Mouse (Mus musculus): ENCODE measurements around the gene Zmym5. TPM values are rescaled to one million over a fixed set of nuclear protein-coding genes. Genes with fewer than 3 reads are reported as not detected.
"Not testable (repeated sequence)": the region's sequence is repeated elsewhere in the genome, so short reads cannot be mapped to it uniquely, and the experiment has no call there.

The Zmym5 gene
- 31.5 and 34.7 TPM in 2 replicates for polyA plus RNA-seq (2014; fragmentation: Nextera tagmentation; extraction: Ambion mirVana)

DNA sequence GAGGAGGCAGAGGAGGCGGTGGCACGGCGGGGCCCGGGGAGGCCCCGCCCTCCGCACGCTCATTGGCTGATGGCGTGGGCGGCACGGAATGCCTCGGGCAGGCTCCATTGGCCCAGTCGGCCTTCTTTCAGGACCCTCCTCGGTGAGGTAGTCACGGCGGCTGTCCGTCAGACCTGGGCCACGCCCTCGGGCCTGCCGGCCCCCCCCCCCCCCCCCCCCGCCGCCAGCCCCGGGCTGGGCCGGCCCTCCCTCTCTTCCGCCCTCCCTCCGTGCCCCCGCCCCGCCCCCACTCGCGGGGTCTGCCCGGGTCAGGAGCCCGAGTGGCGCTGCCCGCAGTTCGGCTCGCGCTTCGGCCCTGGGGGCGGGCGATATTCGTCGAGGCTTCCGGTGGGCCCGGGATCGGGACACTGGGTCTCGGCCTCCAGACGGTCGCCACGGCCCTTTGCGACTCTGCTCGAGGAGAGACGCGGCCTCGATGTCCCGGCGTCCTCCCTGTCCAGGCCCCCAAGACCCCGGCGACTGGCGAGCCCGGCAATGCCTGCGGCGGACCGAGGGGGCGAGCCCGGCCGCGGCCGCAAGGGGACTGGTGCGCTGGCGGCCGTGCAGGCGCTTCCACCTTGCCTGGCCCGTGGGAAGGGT lies at the start of gene Zmym5:
Gene Zmym5, minus strand, starts transcription at position 16 of the 639 bp plus-strand sequence.
- not testable (repeated sequence) for H3K36me3 ChIP-seq (ENCODE audit: control insufficient read depth, insufficient read depth, low read length); H3K9me3 ChIP-seq (ENCODE audit: control insufficient read depth, low read length); H3K27me3 ChIP-seq (ENCODE audit: control insufficient read depth, insufficient read depth, low read length)
- Histone ChIP-seq H3K27ac (replicated peaks; ENCODE audit: low read depth, low read length) (peak within 1 kb of the TSS; percentile 95), H3K4me2 (ENCODE audit: low read length) (peak within 1 kb of the TSS; percentile 59), H3K4me1 (ENCODE audit: control insufficient read depth, insufficient read depth, low read length) (peaks cover 20% of the 10 kb centered on the region), H3K9ac (replicated peaks; ENCODE audit: low read length) (peak within 1 kb of the TSS; percentile 72), H3K4me3 (replicated peaks; ENCODE audit: low read depth, low read length) (peak within 1 kb of the TSS; percentile 63)
- ATAC-seq (ENCODE audit: low FRiP score, low TSS enrichment) (peak; percentile 98), DNase-seq (peak; percentile 85)
- WGBS = under 1% methylated on average over 40 of the region's 72 CpGs

DNA sequence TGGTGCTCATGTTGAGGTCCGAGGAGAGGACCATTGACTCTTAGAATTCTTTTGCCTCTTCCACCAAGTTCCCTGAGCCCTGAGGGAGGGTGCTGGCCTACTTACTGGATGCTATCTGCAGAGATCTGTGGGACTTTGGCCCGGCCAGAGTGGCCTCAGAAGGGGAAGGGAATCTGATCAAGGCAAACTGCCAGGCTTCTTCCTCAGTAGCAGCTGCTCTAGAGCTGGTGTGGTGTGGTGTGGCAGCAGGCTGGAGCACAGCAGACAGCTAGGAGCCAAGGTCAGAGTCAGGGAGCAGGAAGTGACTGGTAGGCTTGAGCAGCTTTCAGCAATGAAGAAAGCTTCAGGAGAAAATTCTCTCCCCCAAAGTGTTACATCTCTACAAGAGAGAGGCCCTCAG lies 38.2 kb upstream of the Zmym5 start:
- H3K27ac ChIP-seq (replicated peaks; ENCODE audit: low read depth, low read length) = no peak overlapping the region
- H3K36me3 ChIP-seq (ENCODE audit: control insufficient read depth, insufficient read depth, low read length) = no peaks in the 10 kb centered on the region
- ATAC-seq (ENCODE audit: low FRiP score, low TSS enrichment) (no peak), DNase-seq (no peak)
- H3K4me3 ChIP-seq (replicated peaks; ENCODE audit: low read depth, low read length) = no peak overlapping the region
- H3K9ac ChIP-seq (replicated peaks; ENCODE audit: low read length) = no peak overlapping the region
- no peaks in the 10 kb centered on the region for H3K4me1 ChIP-seq (ENCODE audit: control insufficient read depth, insufficient read depth, low read length)
- H3K9me3 ChIP-seq (ENCODE audit: control insufficient read depth, low read length) = peaks cover 12% of the 10 kb centered on the region
- WGBS = 73% methylated on average over 2 of the region's 2 CpGs
- no peak overlapping the region for H3K4me2 ChIP-seq (ENCODE audit: low read length)
- H3K27me3 ChIP-seq (ENCODE audit: control insufficient read depth, insufficient read depth, low read length) = no peaks in the 10 kb centered on the region

- Histone ChIP-seq H3K27me3 (ENCODE audit: control insufficient read depth, insufficient read depth, low read length) (no peaks in the 10 kb centered on the region), H3K4me3 (replicated peaks; ENCODE audit: low read depth, low read length) (no peak overlapping the region), H3K9ac (replicated peaks; ENCODE audit: low read length) (no peak overlapping the region), H3K4me2 (ENCODE audit: low read length) (no peak overlapping the region), H3K4me1 (ENCODE audit: control insufficient read depth, insufficient read depth, low read length) (no peaks in the 10 kb centered on the region), H3K27ac (replicated peaks; ENCODE audit: low read depth, low read length) (no peak overlapping the region), H3K9me3 (ENCODE audit: control insufficient read depth, low read length) (peaks cover 8% of the 10 kb centered on the region; the same call in 1 of the 2 replicates), H3K36me3 (ENCODE audit: control insufficient read depth, insufficient read depth, low read length) (no peaks in the 10 kb centered on the region)
- ATAC-seq (ENCODE audit: low FRiP score, low TSS enrichment) (no peak), DNase-seq (no peak)
- WGBS = 71% methylated on average over 2 of the region's 2 CpGs
These were observed 36.8 kb upstream of the Zmym5 start for GRCm38 (mm10) chr14:56848322-56848721.

DNA sequence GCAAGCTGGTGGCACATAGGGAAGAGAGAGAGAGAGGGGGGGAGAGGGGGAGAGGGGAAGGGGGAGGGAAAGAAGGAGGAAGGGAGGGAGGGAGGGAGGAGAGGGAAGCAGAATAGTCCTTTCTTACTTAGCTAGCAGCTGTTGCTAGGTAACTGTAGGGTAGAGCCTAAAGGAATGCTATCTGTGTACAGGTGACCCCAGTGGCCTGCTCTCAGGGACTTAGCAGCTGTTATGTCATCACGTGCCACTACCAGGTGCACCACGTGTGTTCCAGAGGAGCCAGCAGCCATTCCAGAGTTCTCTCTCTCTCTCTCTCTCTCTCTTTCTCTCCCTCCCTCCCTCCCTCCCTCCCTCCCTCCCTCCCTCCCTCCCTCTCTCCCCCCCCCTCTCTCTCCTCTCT lies 33.0 kb upstream of the Zmym5 start:
- H3K9ac ChIP-seq (replicated peaks; ENCODE audit: low read length) = no peak overlapping the region
- no peaks in the 10 kb centered on the region for H3K36me3 ChIP-seq (ENCODE audit: control insufficient read depth, insufficient read depth, low read length)
- DNase-seq (peak; percentile 43), ATAC-seq (ENCODE audit: low FRiP score, low TSS enrichment) (peak; percentile 48; the same call in 1 of the 2 replicates)
- no peaks in the 10 kb centered on the region for H3K27me3 ChIP-seq (ENCODE audit: control insufficient read depth, insufficient read depth, low read length)
- no peak overlapping the region for H3K4me2 ChIP-seq (ENCODE audit: low read length)
- H3K4me3 ChIP-seq (replicated peaks; ENCODE audit: low read depth, low read length) = no peak overlapping the region
- 0% methylated on average over 2 of the region's 2 CpGs for WGBS
- no peaks in the 10 kb centered on the region for H3K9me3 ChIP-seq (ENCODE audit: control insufficient read depth, low read length)
- H3K4me1 ChIP-seq (ENCODE audit: control insufficient read depth, insufficient read depth, low read length) = no peaks in the 10 kb centered on the region
- no peak overlapping the region for H3K27ac ChIP-seq (replicated peaks; ENCODE audit: low read depth, low read length)

DNA sequence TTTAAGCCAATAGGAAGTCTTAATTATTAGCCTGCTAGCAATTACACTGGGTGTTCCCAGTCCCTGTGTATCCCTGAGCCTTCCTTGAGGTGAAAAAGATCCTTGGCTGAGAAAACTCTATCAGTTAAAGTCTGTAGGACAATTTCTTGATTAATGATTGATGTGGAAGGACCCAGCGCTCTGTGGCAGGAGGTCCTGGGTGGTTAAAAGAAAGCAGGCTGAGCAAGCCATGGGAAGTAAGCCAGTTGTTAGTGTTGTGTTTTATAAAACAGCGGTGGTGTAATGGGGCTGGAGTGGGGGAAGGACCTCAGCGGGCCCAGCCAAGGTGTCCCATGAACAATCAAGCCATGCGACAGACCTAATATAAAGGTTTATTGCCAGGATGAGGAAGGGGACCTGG lies 32.5 kb upstream of the Zmym5 start:
- no peaks in the 10 kb centered on the region for H3K36me3 ChIP-seq (ENCODE audit: control insufficient read depth, insufficient read depth, low read length)
- no peak overlapping the region for H3K27ac ChIP-seq (replicated peaks; ENCODE audit: low read depth, low read length)
- no peak overlapping the region for H3K4me3 ChIP-seq (replicated peaks; ENCODE audit: low read depth, low read length)
- no peak overlapping the region for H3K9ac ChIP-seq (replicated peaks; ENCODE audit: low read length)
- no peak for DNase-seq
- no peaks in the 10 kb centered on the region for H3K27me3 ChIP-seq (ENCODE audit: control insufficient read depth, insufficient read depth, low read length)
- no peak overlapping the region for H3K4me2 ChIP-seq (ENCODE audit: low read length)
- H3K9me3 ChIP-seq (ENCODE audit: control insufficient read depth, low read length) = no peaks in the 10 kb centered on the region
- WGBS = 70% methylated on average over 4 of the region's 4 CpGs
- ATAC-seq (ENCODE audit: low FRiP score, low TSS enrichment) = no peak
- H3K4me1 ChIP-seq (ENCODE audit: control insufficient read depth, insufficient read depth, low read length) = no peaks in the 10 kb centered on the region

GRCm38 (mm10) chr14:56834576-56834975 lies 23.1 kb upstream of the Zmym5 start:
- not testable (repeated sequence) for DNase-seq; H3K4me2 ChIP-seq (ENCODE audit: low read length); ATAC-seq (ENCODE audit: low FRiP score, low TSS enrichment); H3K4me1 ChIP-seq (ENCODE audit: control insufficient read depth, insufficient read depth, low read length); H3K27me3 ChIP-seq (ENCODE audit: control insufficient read depth, insufficient read depth, low read length); H3K9ac ChIP-seq (replicated peaks; ENCODE audit: low read length); H3K4me3 ChIP-seq (replicated peaks; ENCODE audit: low read depth, low read length); H3K27ac ChIP-seq (replicated peaks; ENCODE audit: low read depth, low read length); H3K9me3 ChIP-seq (ENCODE audit: control insufficient read depth, low read length); H3K36me3 ChIP-seq (ENCODE audit: control insufficient read depth, insufficient read depth, low read length)
- WGBS = 83% methylated on average over 5 of the region's 5 CpGs

- not testable (repeated sequence) for H3K36me3 ChIP-seq (ENCODE audit: control insufficient read depth, insufficient read depth, low read length); H3K27me3 ChIP-seq (ENCODE audit: control insufficient read depth, insufficient read depth, low read length); H3K27ac ChIP-seq (replicated peaks; ENCODE audit: low read depth, low read length); H3K4me1 ChIP-seq (ENCODE audit: control insufficient read depth, insufficient read depth, low read length); ATAC-seq (ENCODE audit: low FRiP score, low TSS enrichment); DNase-seq; H3K4me3 ChIP-seq (replicated peaks; ENCODE audit: low read depth, low read length); H3K9me3 ChIP-seq (ENCODE audit: control insufficient read depth, low read length); H3K4me2 ChIP-seq (ENCODE audit: low read length); H3K9ac ChIP-seq (replicated peaks; ENCODE audit: low read length)
- 83% methylated on average over 10 of the region's 10 CpGs for WGBS
These were observed 21.7 kb upstream of the Zmym5 start for GRCm38 (mm10) chr14:56833211-56833610.

DNA sequence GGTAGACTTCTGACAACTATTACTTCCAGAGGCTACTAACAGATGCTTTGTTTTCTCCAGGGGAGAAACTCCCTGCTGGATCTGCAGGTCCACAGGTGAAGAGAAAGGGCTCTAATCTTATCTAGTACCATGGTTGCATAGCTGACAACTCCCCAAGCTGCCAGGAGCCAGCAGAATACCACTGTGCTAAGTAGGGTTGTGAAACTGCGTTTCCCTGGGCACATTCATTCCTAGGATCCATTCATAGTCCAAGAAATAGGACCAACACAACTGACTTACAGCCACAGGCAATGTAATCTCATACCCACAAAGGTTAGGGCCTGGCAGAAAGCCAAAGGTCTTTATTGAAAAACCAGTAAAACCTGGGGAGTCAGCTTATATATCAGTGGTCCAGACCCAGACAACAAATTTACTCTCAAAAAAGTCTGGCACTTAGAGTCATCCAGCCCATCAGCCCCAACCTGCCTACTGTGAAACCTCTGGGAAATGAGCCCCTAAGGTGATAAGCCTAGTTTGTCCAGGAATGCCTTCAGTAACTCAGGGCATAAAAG lies 21.1 kb upstream of the Zmym5 start:
- Histone ChIP-seq H3K4me3 (replicated peaks; ENCODE audit: low read depth, low read length) (no peak overlapping the region), H3K27ac (replicated peaks; ENCODE audit: low read depth, low read length) (no peak overlapping the region), H3K4me2 (ENCODE audit: low read length) (no peak overlapping the region), H3K9me3 (ENCODE audit: control insufficient read depth, low read length) (no peaks in the 10 kb centered on the region), H3K27me3 (ENCODE audit: control insufficient read depth, insufficient read depth, low read length) (no peaks in the 10 kb centered on the region), H3K4me1 (ENCODE audit: control insufficient read depth, insufficient read depth, low read length) (no peaks in the 10 kb centered on the region), H3K9ac (replicated peaks; ENCODE audit: low read length) (no peak overlapping the region), H3K36me3 (ENCODE audit: control insufficient read depth, insufficient read depth, low read length) (no peaks in the 10 kb centered on the region)
- ATAC-seq (ENCODE audit: low FRiP score, low TSS enrichment) = no peak
- WGBS = 68% methylated on average over 1 of the region's 1 CpGs
- no peak for DNase-seq

DNA sequence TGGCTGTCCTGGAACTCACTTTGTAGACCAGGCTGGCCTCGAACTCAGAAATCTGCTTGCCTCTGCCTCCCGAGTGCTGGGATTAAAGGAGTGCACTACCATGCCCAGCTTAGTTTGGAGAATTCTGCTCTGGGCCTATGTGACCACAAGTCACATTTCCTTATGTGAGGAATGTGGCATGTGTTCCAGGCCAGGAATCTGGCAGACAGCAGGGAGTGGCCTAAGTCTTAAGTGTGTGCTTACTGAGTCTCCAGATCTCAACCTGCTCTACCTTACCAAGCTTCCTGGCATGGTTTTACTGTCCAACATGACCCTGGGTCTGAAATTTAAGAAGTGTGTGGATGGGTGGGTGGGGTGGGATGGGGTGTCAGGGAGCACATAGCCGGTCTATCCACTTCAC lies 20.6 kb upstream of the Zmym5 start:
- no peak overlapping the region for H3K4me3 ChIP-seq (replicated peaks; ENCODE audit: low read depth, low read length)
- H3K4me2 ChIP-seq (ENCODE audit: low read length) = no peak overlapping the region
- no peak for DNase-seq
- no peak overlapping the region for H3K9ac ChIP-seq (replicated peaks; ENCODE audit: low read length)
- no peaks in the 10 kb centered on the region for H3K9me3 ChIP-seq (ENCODE audit: control insufficient read depth, low read length)
- WGBS = 95% methylated on average over 3 of the region's 3 CpGs
- no peaks in the 10 kb centered on the region for H3K4me1 ChIP-seq (ENCODE audit: control insufficient read depth, insufficient read depth, low read length)
- no peaks in the 10 kb centered on the region for H3K27me3 ChIP-seq (ENCODE audit: control insufficient read depth, insufficient read depth, low read length)
- no peak overlapping the region for H3K27ac ChIP-seq (replicated peaks; ENCODE audit: low read depth, low read length)
- H3K36me3 ChIP-seq (ENCODE audit: control insufficient read depth, insufficient read depth, low read length) = no peaks in the 10 kb centered on the region
- no peak for ATAC-seq (ENCODE audit: low FRiP score, low TSS enrichment)

All from midbrain, embryonic 14.5 days (tissue).